Mouse (Mus musculus): ENCODE results near the gene Psg21. TPM values are rescaled to one million over a fixed set of nuclear protein-coding genes. Genes with fewer than 3 reads are reported as not detected.
"Not testable (repeated sequence)": the region's sequence is repeated elsewhere in the genome, so short reads cannot be mapped to it uniquely, and the experiment has no call there.

The Psg21 gene
- polyA plus RNA-seq (2015; fragmentation: Nextera tagmentation; extraction: Ambion mirVana) = not detected in 2 replicates

- H3K27me3 ChIP-seq; H3K4me1 ChIP-seq (replicated peaks); H3K9ac ChIP-seq (replicated peaks); H3K4me2 ChIP-seq (replicated peaks); H3K9me3 ChIP-seq; H3K4me3 ChIP-seq (replicated peaks); ATAC-seq; H3K27ac ChIP-seq; H3K36me3 ChIP-seq: not testable (repeated sequence)
- WGBS = 67% methylated on average over 2 of the region's 2 CpGs
These were observed at the start of gene Psg21 for GRCm38 (mm10) chr7:18656625-18657024. Gene Psg21, minus strand, starts transcription at chr7:18656725.

- Histone ChIP-seq H3K4me2 (replicated peaks) (no peak within 1 kb of the TSS), H3K27ac (no peak within 1 kb of the TSS), H3K36me3 (no peaks in the 10 kb centered on the region), H3K9ac (replicated peaks) (no peak within 1 kb of the TSS), H3K9me3 (no peaks in the 10 kb centered on the region), H3K4me3 (replicated peaks) (no peak within 1 kb of the TSS), H3K4me1 (replicated peaks) (no peaks in the 10 kb centered on the region), H3K27me3 (no peaks in the 10 kb centered on the region)
- WGBS = 66% methylated on average over 2 of the region's 2 CpGs
- no peak for ATAC-seq
These were observed 29.6 kb upstream of the Psg21 start, which contains the start of gene Psg20 for GRCm38 (mm10) chr7:18686085-18686484. Gene Psg20, minus strand, starts transcription at chr7:18686185.

- H3K4me3 ChIP-seq (replicated peaks) = no peak overlapping the region
- no peak overlapping the region for H3K4me2 ChIP-seq (replicated peaks)
- H3K9me3 ChIP-seq = no peaks in the 10 kb centered on the region
- H3K4me1 ChIP-seq (replicated peaks) = no peaks in the 10 kb centered on the region
- H3K9ac ChIP-seq (replicated peaks) = no peak overlapping the region
- no peaks in the 10 kb centered on the region for H3K27me3 ChIP-seq
- H3K27ac ChIP-seq = no peak overlapping the region
- ATAC-seq = no peak
- H3K36me3 ChIP-seq = no peaks in the 10 kb centered on the region
These were observed 29.1 kb upstream of the Psg21 start for GRCm38 (mm10) chr7:18685586-18685985.

GRCm38 (mm10) chr7:18679772-18680171, 23.2 kb upstream of the Psg21 start:
- no peaks in the 10 kb centered on the region for H3K4me1 ChIP-seq (replicated peaks)
- ATAC-seq = peak; percentile 67; the same call in 1 of the 2 replicates
- no peak overlapping the region for H3K4me3 ChIP-seq (replicated peaks)
- no peak overlapping the region for H3K4me2 ChIP-seq (replicated peaks)
- no peak overlapping the region for H3K9ac ChIP-seq (replicated peaks)
- H3K27me3 ChIP-seq = no peaks in the 10 kb centered on the region
- no peaks in the 10 kb centered on the region for H3K36me3 ChIP-seq
- 47% methylated on average over 2 of the region's 2 CpGs for WGBS
- H3K27ac ChIP-seq = no peak overlapping the region
- H3K9me3 ChIP-seq = no peaks in the 10 kb centered on the region

- H3K9ac ChIP-seq (replicated peaks); H3K4me3 ChIP-seq (replicated peaks); ATAC-seq; H3K9me3 ChIP-seq; H3K27me3 ChIP-seq; H3K4me2 ChIP-seq (replicated peaks); H3K27ac ChIP-seq; H3K36me3 ChIP-seq; H3K4me1 ChIP-seq (replicated peaks): not testable (repeated sequence)
- WGBS = 83% methylated on average over 8 of the region's 8 CpGs
These were observed 29.6 kb downstream of the Psg21 start for GRCm38 (mm10) chr7:18626921-18627320.

GRCm38 (mm10) chr7:18616401-18616800, 40.1 kb downstream of the Psg21 start, which contains the start of gene Psg23:
Gene Psg23, minus strand, starts transcription at chr7:18616501.
- not testable (repeated sequence) for H3K4me3 ChIP-seq (replicated peaks); H3K36me3 ChIP-seq; H3K4me2 ChIP-seq (replicated peaks); H3K27ac ChIP-seq; H3K9ac ChIP-seq (replicated peaks); H3K4me1 ChIP-seq (replicated peaks); H3K27me3 ChIP-seq; H3K9me3 ChIP-seq; ATAC-seq
- 78% methylated on average over 2 of the region's 2 CpGs for WGBS

Other genes starting within 250 kb of the Psg21 start
- gene Psg28, start 224.7 kb downstream of the Psg21 start, polyA plus RNA-seq (2015; fragmentation: Nextera tagmentation; extraction: Ambion mirVana) = not detected in 2 replicates
- gene Psg26, start 172.5 kb downstream of the Psg21 start, polyA plus RNA-seq (2015; fragmentation: Nextera tagmentation; extraction: Ambion mirVana) = not detected in 2 replicates
- gene Psg25, start 124.5 kb downstream of the Psg21 start, polyA plus RNA-seq (2015; fragmentation: Nextera tagmentation; extraction: Ambion mirVana) = not detected in 2 replicates
- gene Psg27, start 89.4 kb downstream of the Psg21 start, polyA plus RNA-seq (2015; fragmentation: Nextera tagmentation; extraction: Ambion mirVana) = not detected in 2 replicates
- gene Psg23, start 40.2 kb downstream of the Psg21 start, polyA plus RNA-seq (2015; fragmentation: Nextera tagmentation; extraction: Ambion mirVana) = not detected in 2 replicates
- gene Psg20, start 29.5 kb upstream of the Psg21 start, polyA plus RNA-seq (2015; fragmentation: Nextera tagmentation; extraction: Ambion mirVana) = not detected in 2 replicates
- not detected in 2 replicates for gene Psg22, start 61.4 kb upstream of the Psg21 start, polyA plus RNA-seq (2015; fragmentation: Nextera tagmentation; extraction: Ambion mirVana)
- gene Psg19, start 141.8 kb upstream of the Psg21 start, polyA plus RNA-seq (2015; fragmentation: Nextera tagmentation; extraction: Ambion mirVana) = not detected in 2 replicates
- gene Psg17, start 164.9 kb upstream of the Psg21 start, polyA plus RNA-seq (2015; fragmentation: Nextera tagmentation; extraction: Ambion mirVana) = not detected in 2 replicates
- gene Mill2, start 183.2 kb upstream of the Psg21 start, polyA plus RNA-seq (2015; fragmentation: Nextera tagmentation; extraction: Ambion mirVana) = 0.40 and 0.44 TPM in 2 replicates
- gene Pglyrp1, start 214.6 kb upstream of the Psg21 start, polyA plus RNA-seq (2015; fragmentation: Nextera tagmentation; extraction: Ambion mirVana) = 9.2 and 12.8 TPM in 2 replicates

Measured in midbrain, embryonic 13.5 days (tissue).